Mouse (Mus musculus) colon, adult 2 months (tissue): ENCODE measurements around the gene Majin. TPM values are rescaled to one million over a fixed set of nuclear protein-coding genes. Genes with fewer than 3 reads are reported as not detected.

ENCODE experiments used
- polyA plus RNA-seq: library from polyadenylated mRNA; depleted of rRNA; stranded (reverse); fragments of >200 nt; gene quantifications from 2 replicates; pipeline ENCODE4 v1.2.3, GENCODE M21; 2012; rRNA removed

Gene Majin
- 0.12 and 0.91 TPM in 2 replicates for polyA plus RNA-seq

GRCm38 (mm10) chr19:6184131-6184530 lies at the start of gene Majin:
Gene Majin (plus strand): TSS chr19:6184388.

DNA sequence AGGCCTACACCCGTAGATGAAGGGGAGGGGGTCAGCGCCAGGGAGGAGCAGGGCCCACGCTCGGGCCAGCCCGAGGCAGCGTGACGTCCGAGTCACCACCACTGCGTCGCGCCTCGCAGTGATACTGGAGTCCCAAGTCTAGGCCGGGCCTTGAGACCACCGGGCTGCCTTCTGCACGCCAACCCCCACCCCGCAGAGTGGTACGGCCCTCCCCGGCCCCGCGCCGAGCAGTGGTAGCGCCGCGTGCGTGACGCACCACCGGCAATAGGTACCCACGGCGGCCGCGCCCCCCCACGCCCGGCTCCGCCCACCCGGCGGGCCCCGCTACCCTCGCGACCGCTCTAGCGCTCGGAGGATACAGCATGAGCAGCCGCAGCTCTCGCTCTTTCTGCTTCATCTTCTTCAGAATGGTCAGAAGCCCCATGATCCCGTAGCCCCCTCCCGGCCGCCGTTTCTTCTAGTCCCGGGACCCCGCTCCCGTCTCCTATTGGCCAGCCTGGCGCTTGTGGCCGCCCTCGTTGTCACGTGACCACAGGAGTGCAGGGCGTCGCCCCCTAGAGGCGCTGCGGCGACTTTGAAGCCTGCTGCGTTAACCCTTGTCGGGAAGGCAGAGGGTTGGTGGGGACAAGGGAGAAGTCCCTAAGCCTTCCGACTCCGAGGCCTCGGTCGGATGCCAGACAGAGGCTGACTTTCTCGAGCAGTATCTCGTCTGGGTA lies 43.4 kb upstream of the Majin start, which contains the start of gene Batf2:
TSS of gene Batf2 (plus strand) at position 306 of the 716 bp plus-strand sequence.

DNA sequence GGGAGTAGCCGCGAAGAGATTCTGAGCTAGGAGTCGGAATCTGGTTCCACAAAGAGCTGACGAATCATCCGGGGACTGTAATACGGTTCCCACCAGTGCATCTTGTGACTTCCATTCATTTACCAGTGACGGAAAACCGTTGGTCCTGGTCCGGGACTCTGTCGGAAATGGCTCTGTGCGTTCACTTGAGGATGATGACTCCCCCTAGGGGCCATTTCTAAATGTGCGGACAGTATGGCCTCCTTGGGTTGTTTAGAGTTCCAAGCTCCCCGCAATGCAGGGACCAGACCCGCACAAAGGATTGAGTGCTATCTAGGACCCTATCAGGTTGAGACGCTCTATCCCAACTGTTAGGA lies 42.8 kb upstream of the Majin start, which contains the start of gene Arl2:
TSS of gene Arl2 (minus strand) at position 155 of the 356 bp plus-strand sequence.

DNA sequence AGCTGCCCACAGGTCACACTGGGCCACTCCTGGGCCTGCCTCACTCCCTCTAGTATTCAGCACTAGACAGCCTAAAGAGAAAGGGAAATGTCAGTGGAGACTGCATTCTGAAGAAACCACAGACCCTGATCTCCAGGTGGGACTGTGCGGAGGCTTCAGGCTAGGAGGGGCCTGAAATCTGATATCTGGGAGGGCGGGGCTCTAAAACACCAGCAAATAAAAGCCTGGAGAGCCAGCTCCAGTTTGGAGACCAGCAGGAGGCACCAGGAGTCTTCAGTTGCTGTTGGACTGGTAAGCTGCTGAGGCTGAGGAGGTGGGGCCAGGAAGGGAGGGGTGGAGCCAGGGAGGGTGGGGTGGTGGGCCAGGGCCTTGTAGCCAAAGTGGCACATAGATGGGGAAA lies 41.9 kb downstream of the Majin start, which contains the start of gene Gpha2:
TSS of gene Gpha2 (plus strand) at position 246 of the 400 bp plus-strand sequence.

GRCm38 (mm10) chr19:6235084-6236052 lies 51.2 kb downstream of the Majin start, which contains the start of gene Ppp2r5b:
Gene Ppp2r5b (minus strand): TSS chr19:6235872.

GRCm38 (mm10) chr19:6241274-6242107 lies 57.3 kb downstream of the Majin start, which contains the start of gene Atg2a:
Gene Atg2a (plus strand): TSS chr19:6241668.

Other genes starting within 250 kb of the Majin start
- 22.8 and 27.7 TPM in 2 replicates for gene Pola2, start 220.2 kb upstream of the Majin start, polyA plus RNA-seq
- 0.06 TPM in 1 of 2 replicates, not detected in the other for gene Slc22a20, start 198.2 kb upstream of the Majin start, polyA plus RNA-seq
- gene Capn1, start 168.5 kb upstream of the Majin start, polyA plus RNA-seq: 69.9 and 86.7 TPM in 2 replicates
- gene Syvn1, start 137.8 kb upstream of the Majin start, polyA plus RNA-seq: 56.5 and 68.0 TPM in 2 replicates
- gene Mrpl49, start 126.6 kb upstream of the Majin start, polyA plus RNA-seq: 11.1 and 13.7 TPM in 2 replicates
- gene Fau, start 126.5 kb upstream of the Majin start, polyA plus RNA-seq: 2,245 and 2,287 TPM in 2 replicates
- gene Znhit2, start 123.2 kb upstream of the Majin start, polyA plus RNA-seq: 81.0 and 86.7 TPM in 2 replicates
- gene Tm7sf2, start 116.0 kb upstream of the Majin start, polyA plus RNA-seq: 68.6 and 88.1 TPM in 2 replicates
- 86.3 and 87.2 TPM in 2 replicates for gene Vps51, start 107.2 kb upstream of the Majin start, polyA plus RNA-seq
- gene Tmem262, start 104.4 kb upstream of the Majin start, polyA plus RNA-seq: 1.3 TPM in 1 of 2 replicates, not detected in the other
- 0.34 and 0.72 TPM in 2 replicates for gene Gm28374, start 102.1 kb upstream of the Majin start, polyA plus RNA-seq
- gene Zfpl1, start 99.4 kb upstream of the Majin start, polyA plus RNA-seq: 96.4 and 116 TPM in 2 replicates
- 3.2 and 4.1 TPM in 2 replicates for gene Cdca5, start 99.4 kb upstream of the Majin start, polyA plus RNA-seq
- not detected in 2 replicates for gene AC131692.1, start 90.0 kb upstream of the Majin start, polyA plus RNA-seq
- 17.8 and 47.8 TPM in 2 replicates for gene Naaladl1, start 78.6 kb upstream of the Majin start, polyA plus RNA-seq
- gene Sac3d1, start 65.7 kb upstream of the Majin start, polyA plus RNA-seq: 60.1 and 60.7 TPM in 2 replicates
- gene Snx15, start 56.1 kb upstream of the Majin start, polyA plus RNA-seq: 59.0 and 65.6 TPM in 2 replicates
- gene Batf2, start 43.4 kb upstream of the Majin start, polyA plus RNA-seq: 60.8 and 73.8 TPM in 2 replicates
- gene Arl2, start 42.8 kb upstream of the Majin start, polyA plus RNA-seq: 95.4 and 114 TPM in 2 replicates
- gene Gpha2, start 42.0 kb downstream of the Majin start, polyA plus RNA-seq: 0.45 and 0.97 TPM in 2 replicates
- gene Ppp2r5b, start 51.5 kb downstream of the Majin start, polyA plus RNA-seq: 84.5 and 109 TPM in 2 replicates
- 61.7 and 63.2 TPM in 2 replicates for gene Atg2a, start 57.3 kb downstream of the Majin start, polyA plus RNA-seq
- 286 and 304 TPM in 2 replicates for gene Ehd1, start 92.3 kb downstream of the Majin start, polyA plus RNA-seq
- gene Cdc42bpg, start 122.1 kb downstream of the Majin start, polyA plus RNA-seq: 69.5 and 74.2 TPM in 2 replicates
- gene Men1, start 150.6 kb downstream of the Majin start, polyA plus RNA-seq: 50.2 and 51.0 TPM in 2 replicates
- 95.7 and 106 TPM in 2 replicates for gene Map4k2, start 156.7 kb downstream of the Majin start, polyA plus RNA-seq
- gene Sf1, start 179.3 kb downstream of the Majin start, polyA plus RNA-seq: 147 and 199 TPM in 2 replicates
- 14.0 and 16.7 TPM in 2 replicates for gene Pygm, start 200.0 kb downstream of the Majin start, polyA plus RNA-seq
- gene Rasgrp2, start 215.0 kb downstream of the Majin start, polyA plus RNA-seq: 57.1 and 74.3 TPM in 2 replicates
- gene Nrxn2, start 234.3 kb downstream of the Majin start, polyA plus RNA-seq: 4.3 and 5.3 TPM in 2 replicates